Mouse (Mus musculus) left cerebral cortex, adult 8-10 months (tissue): ENCODE results near the gene Nudt16l1. TPM values are rescaled to one million over a fixed set of nuclear protein-coding genes. Genes with fewer than 3 reads are reported as not detected.

Experiments used
- DNase-seq, 2 experiments: peaks; one replicate each; pipeline ENCODE4 v3.0.0; 2022; ENCODE audit warnings: low spot score in 2 of 2
- total RNA-seq, 4 experiments: library from RNA; stranded (reverse); gene quantifications; 2 replicates each; pipeline ENCODE4 v1.2.4; 2022

The Nudt16l1 gene
- total RNA-seq, 4 experiments from 2014 or later: 65.1 to 79.3 (median 69.9) TPM

- DNase-seq: peak; percentile 78 to 84
These were observed 24.5 kb upstream of the Nudt16l1 start for GRCm38 (mm10) chr16:4913783-4914735.

- DNase-seq: no peak
These were observed 22.6 kb upstream of the Nudt16l1 start for GRCm38 (mm10) chr16:4915931-4916330.

GRCm38 (mm10) chr16:4916608-4917007 is 22.0 kb upstream of the Nudt16l1 start:
- no peak for DNase-seq

- no peak for DNase-seq
These were observed 18.0 kb upstream of the Nudt16l1 start for GRCm38 (mm10) chr16:4920556-4920955.

- no peak for DNase-seq
These were observed 16.1 kb upstream of the Nudt16l1 start for GRCm38 (mm10) chr16:4922481-4922880.

- no peak for DNase-seq
These were observed 14.6 kb upstream of the Nudt16l1 start for GRCm38 (mm10) chr16:4923996-4924395.

GRCm38 (mm10) chr16:4927967-4928366 is 10.6 kb upstream of the Nudt16l1 start:
- no peak for DNase-seq

- DNase-seq: no peak
These were observed 10.1 kb upstream of the Nudt16l1 start for GRCm38 (mm10) chr16:4928474-4928873.

GRCm38 (mm10) chr16:4932429-4932828 is 6.1 kb upstream of the Nudt16l1 start:
- no peak for DNase-seq

- DNase-seq: no peak
These were observed 3.1 kb upstream of the Nudt16l1 start for GRCm38 (mm10) chr16:4935430-4935829.

- no peak for DNase-seq
These were observed 2.4 kb upstream of the Nudt16l1 start for GRCm38 (mm10) chr16:4935931-4936703.

GRCm38 (mm10) chr16:4937351-4938190 is 990 bp upstream of the Nudt16l1 start:
- no peak for DNase-seq

GRCm38 (mm10) chr16:4938989-4939388 is 428 bp downstream of the Nudt16l1 start:
- DNase-seq: peak; percentile 94 to 95

- peak; percentile 46 to 54 for DNase-seq
These were observed 851 bp downstream of the Nudt16l1 start for GRCm38 (mm10) chr16:4939412-4939811.

- no peak for DNase-seq
These were observed 1.8 kb downstream of the Nudt16l1 start for GRCm38 (mm10) chr16:4940311-4940850.

GRCm38 (mm10) chr16:4941016-4941415 is 2.5 kb downstream of the Nudt16l1 start:
- no peak for DNase-seq

GRCm38 (mm10) chr16:4942868-4943267 is 4.3 kb downstream of the Nudt16l1 start:
- no peak for DNase-seq

- DNase-seq: no peak
These were observed 4.9 kb downstream of the Nudt16l1 start for GRCm38 (mm10) chr16:4943431-4943830.

GRCm38 (mm10) chr16:4945415-4945814 is 6.9 kb downstream of the Nudt16l1 start:
- no peak for DNase-seq

GRCm38 (mm10) chr16:4946155-4946554 is 7.6 kb downstream of the Nudt16l1 start:
- no peak for DNase-seq

GRCm38 (mm10) chr16:4947378-4947777 is 8.8 kb downstream of the Nudt16l1 start:
- DNase-seq: no peak
